Mouse (Mus musculus) liver, postnatal 0 days (tissue): ENCODE data around the gene Cradd. TPM values are rescaled to one million over a fixed set of nuclear protein-coding genes. Genes with fewer than 3 reads are reported as not detected.
A peak's percentile ranks its signal among the peaks of the same experiment; 100 is the strongest.

ENCODE experiments used
- ATAC-seq: fragments of 200-750 bp; cut with Nextera tagmentation; 2 replicates; pipeline ENCODE4 v1.8.0; 2017; ENCODE audit warnings: mild to moderate bottlenecking, moderate library complexity
- DNase-seq: peaks from one replicate; pipeline ENCODE4 v3.0.0-alpha.2; 2016
- H3K27ac ChIP-seq: fragments of 300-500 bp; sonication (generic); 2 replicates; pipeline ENCODE4 v1.5.1; 2014; ENCODE audit warnings: antibody characterized with exemption, moderate library complexity, mild to moderate bottlenecking, low read depth
- H3K27me3 ChIP-seq: fragments of 300-500 bp; sonication (generic); 2 replicates; pipeline ENCODE4 v1.6.1; 2014; ENCODE audit warnings: low read length, control low read depth, mixed read lengths; ENCODE audit not compliant: insufficient read depth
- H3K36me3 ChIP-seq: fragments of 300-500 bp; sonication (generic); replicated peaks from 2 replicates; pipeline ENCODE4 v1.6.1; 2014; ENCODE audit warnings: mild to moderate bottlenecking, control low read depth, low read length, moderate library complexity, mixed read lengths; ENCODE audit not compliant: insufficient read depth
- H3K4me1 ChIP-seq: fragments of 300-500 bp; sonication (generic); 2 replicates; pipeline ENCODE4 v1.6.1; 2014; ENCODE audit warnings: antibody characterized with exemption, mild to moderate bottlenecking, control low read depth; ENCODE audit not compliant: insufficient read depth
- H3K4me2 ChIP-seq: fragments of 300-500 bp; sonication (generic); 2 replicates; pipeline ENCODE4 v1.6.1; 2014; ENCODE audit warnings: low read depth, mild to moderate bottlenecking, low read length, moderate library complexity, mixed read lengths
- H3K4me3 ChIP-seq: fragments of 300-500 bp; sonication (generic); 2 replicates; pipeline ENCODE4 v1.5.1; 2014; ENCODE audit warnings: low read depth, low read length
- H3K9ac ChIP-seq: fragments of 300-500 bp; sonication (generic); replicated peaks from 2 replicates; pipeline ENCODE4 v1.6.1; 2014; ENCODE audit warnings: mild to moderate bottlenecking, moderate library complexity
- H3K9me3 ChIP-seq: fragments of 300-500 bp; sonication (generic); 2 replicates; pipeline ENCODE4 v1.6.1; 2016; ENCODE audit warnings: mild to moderate bottlenecking, control low read depth, low read length, mixed read lengths
- CTCF ChIP-seq: sonication (generic); IDR thresholded peaks from 2 replicates; pipeline ENCODE4 v1.5.1; 2016; ENCODE audit warnings: antibody characterized with exemption, low read depth
- EP300 ChIP-seq: IDR thresholded peaks from 2 replicates; pipeline ENCODE4 v1.6.1; 2016; ENCODE audit warnings: antibody characterized with exemption, low read depth, mild to moderate bottlenecking
- WGBS: fragments of 180-500 bp; shearing (Covaris S2); extraction: QIAGEN DNeasy Blood & Tissue Kit; methylation state at CpG from one replicate; pipeline ENCODE4 v1.1.7; 2014; ENCODE audit not compliant: insufficient replicate concordance; 5-methylcytosine and 5-hydroxymethylcytosine counted together
- polyA plus RNA-seq: library from polyadenylated mRNA; unstranded; fragments of >200 nt; fragmentation: Nextera tagmentation; extraction: Ambion mirVana; gene quantifications from 2 replicates; pipeline ENCODE4 v1.2.1, GENCODE M21; 2015

The Cradd gene
- polyA plus RNA-seq, result 6.5 and 8.4 TPM in 2 replicates

- peak within 1 kb of the TSS; percentile 83 for H3K4me2 ChIP-seq
- WGBS, result under 1% methylated on average over 51 of the region's 51 CpGs
- peak; percentile 91 for ATAC-seq
Observed at GRCm38 (mm10) chr10:95323393-95324277, at the start of gene Cradd. Gene Cradd (minus strand): TSS chr10:95324133.

GRCm38 (mm10) chr10:95373340-95373739, 49.4 kb upstream of the Cradd start:
- Histone ChIP-seq H3K36me3 (no peaks in the 10 kb centered on the region), H3K4me3 (no peak overlapping the region), H3K27me3 (no peaks in the 10 kb centered on the region), H3K4me2 (no peak overlapping the region), H3K9me3 (0 out of 2 replicates have a peak, but pooled peaks cover 3% of the 10 kb centered on the region), H3K27ac (no peak overlapping the region), H3K9ac (no peak overlapping the region), H3K4me1 (no peaks in the 10 kb centered on the region)
- no peak for DNase-seq
- no peak for TF ChIP-seq CTCF
- TF ChIP-seq EP300, result no peak
- 91% methylated on average over 6 of the region's 6 CpGs for WGBS
- ATAC-seq, result no peak

More at GRCm38 (mm10) chr10:95323393-95324277, at the start of gene Cradd:
- Histone ChIP-seq H3K9me3 (no peaks in the 10 kb centered on the region), H3K9ac (peak within 1 kb of the TSS; percentile 88), H3K4me3 (peak within 1 kb of the TSS; percentile 78), H3K36me3 (no peaks in the 10 kb centered on the region), H3K27me3 (no peaks in the 10 kb centered on the region), H3K4me1 (peaks cover 13% of the 10 kb centered on the region), H3K27ac (peak within 1 kb of the TSS; percentile 94)
- DNase-seq, result peak; percentile 80
- no peak for TF ChIP-seq CTCF
- TF ChIP-seq EP300, result peak; percentile 67

- DNase-seq (no peak), ATAC-seq (no peak)
- TF ChIP-seq CTCF, result no peak
- no peak for TF ChIP-seq EP300
- Histone ChIP-seq H3K4me3 (no peak overlapping the region), H3K4me2 (no peak overlapping the region), H3K27me3 (no peaks in the 10 kb centered on the region), H3K4me1 (no peaks in the 10 kb centered on the region), H3K36me3 (no peaks in the 10 kb centered on the region), H3K9me3 (no peaks in the 10 kb centered on the region), H3K9ac (no peak overlapping the region), H3K27ac (no peak overlapping the region)
- 79% methylated on average over 3 of the region's 3 CpGs for WGBS
Observed at GRCm38 (mm10) chr10:95371942-95372341, 48.0 kb upstream of the Cradd start.

GRCm38 (mm10) chr10:95369190-95369589, 45.3 kb upstream of the Cradd start:
- Histone ChIP-seq H3K9ac (no peak overlapping the region), H3K9me3 (no peaks in the 10 kb centered on the region), H3K27ac (no peak overlapping the region), H3K36me3 (no peaks in the 10 kb centered on the region), H3K4me3 (no peak overlapping the region), H3K27me3 (no peaks in the 10 kb centered on the region), H3K4me1 (no peaks in the 10 kb centered on the region), H3K4me2 (no peak overlapping the region)
- TF ChIP-seq CTCF (no peak), EP300 (no peak)
- ATAC-seq (no peak), DNase-seq (no peak)

- H3K4me2 ChIP-seq, result no peak overlapping the region
- no peak overlapping the region for H3K27ac ChIP-seq
- no peaks in the 10 kb centered on the region for H3K36me3 ChIP-seq
- no peaks in the 10 kb centered on the region for H3K9me3 ChIP-seq
- WGBS, result 87% methylated on average over 14 of the region's 14 CpGs
- ATAC-seq (no peak), DNase-seq (no peak)
- no peak overlapping the region for H3K4me3 ChIP-seq
- no peaks in the 10 kb centered on the region for H3K4me1 ChIP-seq
- TF ChIP-seq EP300, result no peak
- no peak for TF ChIP-seq CTCF
- H3K9ac ChIP-seq, result no peak overlapping the region
- H3K27me3 ChIP-seq, result no peaks in the 10 kb centered on the region
Observed at GRCm38 (mm10) chr10:95368151-95368550, 44.2 kb upstream of the Cradd start.

GRCm38 (mm10) chr10:95367661-95368089, 43.7 kb upstream of the Cradd start:
- H3K9ac ChIP-seq, result no peak overlapping the region
- no peak overlapping the region for H3K4me3 ChIP-seq
- no peaks in the 10 kb centered on the region for H3K9me3 ChIP-seq
- no peak for ATAC-seq
- no peak overlapping the region for H3K4me2 ChIP-seq
- 65% methylated on average over 9 of the region's 9 CpGs for WGBS
- no peaks in the 10 kb centered on the region for H3K4me1 ChIP-seq
- H3K36me3 ChIP-seq, result no peaks in the 10 kb centered on the region
- DNase-seq, result no peak
- no peak overlapping the region for H3K27ac ChIP-seq
- no peaks in the 10 kb centered on the region for H3K27me3 ChIP-seq
- TF ChIP-seq EP300, result no peak
- no peak for TF ChIP-seq CTCF
